Mouse (Mus musculus): Measurements from ENCODE around the gene Plekhg2.
"Not testable (repeated sequence)": the region's sequence is repeated elsewhere in the genome, so short reads cannot be mapped to it uniquely, and the experiment has no call there.

Gene Plekhg2

DNA sequence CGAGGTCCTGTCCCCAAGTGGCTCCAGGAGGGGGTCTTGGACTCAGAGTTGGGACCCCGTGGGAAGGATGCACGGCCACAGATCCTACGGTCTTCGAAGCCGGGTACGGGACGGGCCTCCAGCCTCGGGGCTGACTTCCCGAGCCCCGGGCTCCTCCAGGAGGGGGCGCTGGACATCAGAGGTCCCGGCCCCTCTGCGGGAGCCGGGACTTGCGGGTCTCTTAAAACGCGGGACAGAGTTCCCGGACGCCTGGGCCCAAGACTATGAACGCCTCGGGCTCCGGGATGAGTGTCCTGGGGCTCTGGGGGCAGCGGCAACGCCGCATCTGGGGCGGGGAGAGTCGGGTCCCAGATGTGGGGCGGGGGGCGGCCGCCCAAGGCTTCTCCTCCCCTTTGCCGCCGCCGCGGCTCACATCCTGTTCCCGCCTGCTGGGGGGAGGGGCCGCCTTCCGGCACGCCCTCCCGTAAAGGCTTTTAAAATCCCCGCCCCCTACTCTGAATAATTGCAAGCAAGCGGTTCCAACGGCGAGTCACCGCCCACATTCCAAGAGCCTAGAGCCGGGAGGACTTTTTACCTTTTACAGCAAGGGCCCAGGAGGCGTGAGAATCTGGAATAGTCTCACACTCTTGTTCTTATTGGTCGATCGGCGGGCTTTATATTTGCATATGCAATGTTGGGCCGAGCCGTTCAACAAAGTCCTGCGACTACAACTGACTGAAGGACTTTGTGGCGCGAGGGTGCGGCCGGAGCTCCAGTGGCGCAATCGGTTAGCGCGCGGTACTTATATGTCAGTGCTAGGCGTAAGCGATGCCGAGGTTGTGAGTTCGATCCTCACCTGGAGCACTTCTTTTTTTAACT lies at the start of gene Plekhg2:
Gene Plekhg2 (minus strand): TSS at position 349 of the 858 bp plus-strand sequence.
- DNase-seq (ENCODE audit: low read depth in 1 of 2, low spot score in 2 of 2) = peak; percentile 96 to 98

GRCm38 (mm10) chr7:28419416-28419815 lies 47.0 kb upstream of the Plekhg2 start:
- DNase-seq (ENCODE audit: low read depth in 1 of 2, low spot score in 2 of 2) = no peak

GRCm38 (mm10) chr7:28418096-28418670 lies 45.8 kb upstream of the Plekhg2 start:
- no peak for DNase-seq (ENCODE audit: low read depth in 1 of 2, low spot score in 2 of 2)

- DNase-seq (ENCODE audit: low read depth in 1 of 2, low spot score in 2 of 2) = no peak
Measured at GRCm38 (mm10) chr7:28417368-28417767, 45.0 kb upstream of the Plekhg2 start.

GRCm38 (mm10) chr7:28412826-28413225 lies 40.4 kb upstream of the Plekhg2 start:
- DNase-seq (ENCODE audit: low read depth in 1 of 2, low spot score in 2 of 2) = no peak

DNA sequence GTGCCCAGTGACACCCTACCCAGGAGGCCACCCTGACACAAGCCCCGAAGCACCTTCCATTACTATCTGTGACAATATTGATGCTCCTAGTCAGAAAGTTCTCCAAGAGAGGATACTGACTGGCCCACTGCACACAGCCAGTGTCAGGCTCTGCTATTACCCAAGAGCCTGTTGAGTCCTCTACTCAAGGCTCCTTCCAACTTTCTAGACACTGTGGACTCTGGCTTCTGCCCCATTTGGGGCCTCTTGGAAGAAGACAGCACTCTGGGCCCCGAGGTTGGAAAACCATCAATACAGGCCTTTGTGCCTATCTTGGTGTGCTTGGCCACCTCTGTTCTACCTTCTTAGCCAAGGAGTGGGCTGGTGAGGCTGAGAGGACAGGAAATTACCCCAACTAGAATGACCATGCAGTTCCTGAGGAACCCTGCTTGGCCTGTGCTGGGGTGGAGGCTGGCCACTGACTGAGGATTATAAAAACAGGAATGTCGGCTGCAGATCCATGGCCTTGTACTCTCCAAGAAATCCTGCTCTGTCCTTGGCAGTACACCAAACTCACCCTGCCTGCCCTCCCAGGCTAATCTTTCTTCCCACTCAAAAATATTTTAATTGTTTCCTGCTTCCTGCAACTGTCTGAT lies 38.6 kb upstream of the Plekhg2 start:
- no peak for DNase-seq (ENCODE audit: low read depth in 1 of 2, low spot score in 2 of 2)

- no peak for DNase-seq (ENCODE audit: low read depth in 1 of 2, low spot score in 2 of 2)
Measured at GRCm38 (mm10) chr7:28401942-28402341, 29.5 kb upstream of the Plekhg2 start.

DNA sequence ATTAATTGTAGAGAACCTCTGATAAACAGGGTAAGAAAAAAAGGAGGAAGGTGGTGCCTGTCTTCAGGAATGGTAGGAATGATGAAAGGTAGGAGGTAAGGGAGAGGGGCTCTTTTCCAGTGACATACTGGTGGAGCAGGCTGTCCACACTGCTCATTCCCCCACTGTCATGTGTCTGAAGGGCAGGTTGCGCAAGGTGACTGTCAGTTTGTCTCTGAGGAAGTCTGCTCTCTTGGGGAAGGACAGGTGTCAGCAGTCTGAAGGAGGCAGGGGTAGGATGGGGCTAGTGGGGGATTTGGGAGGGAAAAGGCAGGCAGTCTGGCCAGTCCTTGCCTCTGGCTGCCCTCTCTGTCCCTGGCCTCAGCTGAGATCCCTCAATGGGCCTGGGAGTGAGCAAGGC lies 28.6 kb upstream of the Plekhg2 start:
- DNase-seq (ENCODE audit: low read depth in 1 of 2, low spot score in 2 of 2) = no peak

GRCm38 (mm10) chr7:28398696-28399340 lies 26.4 kb upstream of the Plekhg2 start:
- no peak for DNase-seq (ENCODE audit: low read depth in 1 of 2, low spot score in 2 of 2)

GRCm38 (mm10) chr7:28398000-28398399 lies 25.6 kb upstream of the Plekhg2 start:
- no peak for DNase-seq (ENCODE audit: low read depth in 1 of 2, low spot score in 2 of 2)

DNA sequence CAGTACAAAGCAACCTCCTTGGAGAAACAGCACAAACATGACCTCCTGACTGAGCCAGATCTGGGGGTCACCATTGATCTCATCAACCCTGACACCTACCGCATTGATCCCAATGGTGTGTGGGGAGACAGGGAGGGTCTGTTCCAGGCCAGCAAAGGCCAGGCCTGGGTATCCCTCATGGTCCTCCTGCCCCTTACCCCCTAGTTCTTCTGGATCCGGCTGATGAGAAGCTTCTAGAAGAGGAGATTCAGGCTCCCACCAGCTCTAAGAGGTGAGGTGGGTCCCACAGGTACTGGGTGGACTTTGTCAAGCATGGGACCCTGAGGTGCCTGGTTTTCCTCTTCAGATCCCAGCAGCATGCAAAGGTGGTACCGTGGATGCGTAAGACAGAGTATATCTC lies 23.0 kb upstream of the Plekhg2 start:
- no peak for DNase-seq (ENCODE audit: low read depth in 1 of 2, low spot score in 2 of 2)

- no peak for DNase-seq (ENCODE audit: low read depth in 1 of 2, low spot score in 2 of 2)
Measured at GRCm38 (mm10) chr7:28393272-28393951, 21.0 kb upstream of the Plekhg2 start.

DNA sequence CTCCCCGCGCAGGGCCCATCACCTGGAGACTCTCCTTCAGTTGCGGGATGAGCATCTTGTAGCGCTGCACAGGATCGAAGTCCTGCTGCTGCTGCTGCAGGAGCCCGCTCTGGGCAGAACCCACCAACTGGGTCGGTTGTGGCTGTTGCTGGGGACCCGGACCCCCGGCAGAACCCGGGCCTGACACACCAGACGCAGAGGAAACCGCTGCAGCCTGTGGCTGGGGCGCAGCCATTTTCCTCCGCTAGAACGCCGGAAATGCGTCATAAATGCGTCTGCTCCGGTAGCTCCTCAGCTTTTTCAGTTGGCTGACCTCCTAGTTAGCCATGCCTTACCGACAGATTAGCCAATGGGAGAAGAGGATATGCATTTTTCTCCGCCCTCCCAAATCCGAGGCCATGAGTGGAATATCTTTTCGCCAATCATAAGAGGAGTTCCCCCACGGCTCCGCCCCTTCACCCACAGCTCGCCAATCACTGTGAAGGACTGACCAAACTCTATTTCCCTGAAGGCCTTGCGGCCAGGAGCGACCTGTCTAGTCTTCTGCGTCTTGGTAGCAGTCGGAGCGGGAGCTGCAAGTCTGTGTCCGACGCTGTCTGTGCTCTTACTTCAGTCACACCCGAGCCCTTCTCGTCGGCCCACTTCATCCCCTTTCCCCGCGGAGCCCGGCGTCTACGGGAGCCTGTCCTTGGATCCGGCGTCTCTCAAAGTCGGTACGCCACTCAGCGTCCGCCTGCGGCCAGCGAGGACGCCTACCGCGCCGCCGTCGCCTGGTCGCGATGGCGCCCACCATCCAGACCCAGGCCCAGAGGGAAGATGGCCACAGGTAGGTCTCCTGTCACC lies 20.3 kb upstream of the Plekhg2 start, which contains the start of the genes Med29 and Paf1:
Gene Med29 (minus strand): TSS at position 280 of the 843 bp plus-strand sequence.
Gene Paf1 (plus strand): TSS at position 523 of the 843 bp plus-strand sequence.
- peak; percentile 91 to 95 for DNase-seq (ENCODE audit: low read depth in 1 of 2, low spot score in 2 of 2)

- no peak for DNase-seq (ENCODE audit: low read depth in 1 of 2, low spot score in 2 of 2)
Measured at GRCm38 (mm10) chr7:28390331-28390730, 17.9 kb upstream of the Plekhg2 start.

GRCm38 (mm10) chr7:28387384-28387783 lies 15.0 kb upstream of the Plekhg2 start:
- not testable (repeated sequence) for DNase-seq (ENCODE audit: low read depth in 1 of 2, low spot score in 2 of 2)

- not testable (repeated sequence) for DNase-seq (ENCODE audit: low read depth in 1 of 2, low spot score in 2 of 2)
Measured at GRCm38 (mm10) chr7:28386877-28387276, 14.5 kb upstream of the Plekhg2 start.

DNA sequence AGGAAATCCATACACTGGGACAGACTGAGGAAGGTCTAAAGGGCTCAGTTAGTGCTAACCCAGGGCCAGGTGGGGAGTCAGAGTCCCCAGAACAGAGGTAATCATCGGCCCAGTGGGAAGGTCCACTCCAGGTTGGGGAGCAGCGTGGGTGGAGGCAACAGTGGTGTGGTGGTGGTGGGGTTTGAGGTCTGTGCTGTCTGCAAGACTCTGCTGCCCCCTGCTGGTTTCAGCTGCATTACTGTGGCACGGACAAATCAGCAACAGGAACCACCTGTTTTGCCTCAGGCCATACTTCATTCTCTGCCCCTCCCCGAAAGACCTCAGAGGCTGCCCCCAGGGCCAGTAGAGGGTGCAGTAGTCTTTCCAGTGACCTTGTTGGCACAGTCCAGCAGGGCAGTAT lies 14.1 kb upstream of the Plekhg2 start:
- DNase-seq (ENCODE audit: low read depth in 1 of 2, low spot score in 2 of 2) = peak; percentile 68 to 86

DNA sequence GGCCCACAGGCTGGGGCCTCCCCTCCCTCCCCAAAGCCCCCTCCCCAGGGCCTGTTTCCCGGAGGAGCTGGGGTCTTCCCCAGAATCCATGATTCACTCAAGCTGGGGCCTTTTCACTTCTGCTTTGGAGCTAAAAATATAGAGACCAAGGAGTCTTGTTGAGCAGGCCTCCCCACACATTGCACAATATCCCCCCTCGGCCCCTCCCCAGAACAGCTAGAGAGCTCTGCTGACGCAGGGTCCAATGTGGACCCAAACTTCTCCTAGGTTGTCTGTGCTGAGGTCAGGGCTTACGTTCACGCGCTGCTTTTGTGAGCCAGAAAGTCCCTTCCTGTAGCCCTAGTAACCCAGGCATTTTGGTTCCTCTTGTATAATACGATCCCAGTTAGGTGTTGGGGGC lies 13.6 kb upstream of the Plekhg2 start:
- peak; percentile 91 to 92 for DNase-seq (ENCODE audit: low read depth in 1 of 2, low spot score in 2 of 2)

- DNase-seq (ENCODE audit: low read depth in 1 of 2, low spot score in 2 of 2) = no peak
Measured at GRCm38 (mm10) chr7:28385196-28385595, 12.8 kb upstream of the Plekhg2 start.

DNA sequence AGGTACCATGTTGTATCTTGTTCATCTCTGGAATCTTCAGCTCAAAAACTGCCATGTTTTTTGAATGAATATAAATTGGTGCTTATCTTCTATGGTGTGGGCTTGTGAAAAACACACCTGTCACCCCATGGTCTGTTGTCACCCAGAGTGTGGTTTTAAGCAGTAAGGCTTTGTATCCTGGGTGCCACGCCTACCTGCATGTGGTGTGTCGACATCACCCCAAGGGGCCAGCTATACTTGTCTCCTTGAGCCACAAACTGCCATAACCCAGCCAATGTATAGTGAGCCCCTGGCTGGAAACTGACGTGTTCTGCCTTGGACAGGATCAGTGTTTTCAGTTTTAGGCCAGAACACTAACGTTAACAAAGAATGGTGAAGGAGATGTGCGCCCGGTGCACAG lies 11.8 kb upstream of the Plekhg2 start:
- DNase-seq (ENCODE audit: low read depth in 1 of 2, low spot score in 2 of 2) = no peak
